Mouse (Mus musculus) CH12.LX (cell line): ENCODE measurements around the gene Tut1.

Experiments
- CTCF ChIP-seq, 2 experiments: IDR thresholded peaks in 1 of 2; conservative IDR thresholded peaks in 1 of 2; 2 replicates each; pipeline ENCODE4 v1.5.1; 2011 to 2012; ENCODE audit warnings: low read depth in 2 of 2, low read length in 2 of 2, improper control_type of control experiment in 1 of 2, inconsistent platforms in 1 of 2, mild to moderate bottlenecking in 1 of 2, moderate library complexity in 1 of 2
- E2F4 ChIP-seq: IDR thresholded peaks from 2 replicates; pipeline ENCODE4 v1.6.1; 2011; ENCODE audit warnings: low read depth, low read length, improper control_type of control experiment; ENCODE audit not compliant: insufficient replicate concordance
- ETS1 ChIP-seq: conservative IDR thresholded peaks from 2 replicates; pipeline ENCODE4 v1.6.1; 2012; ENCODE audit warnings: low read depth, mild to moderate bottlenecking, inconsistent platforms, low read length, improper control_type of control experiment, moderate library complexity
- KAT2A ChIP-seq: IDR thresholded peaks from 2 replicates; pipeline ENCODE4 v1.6.1; 2012; ENCODE audit warnings: low read length, improper control_type of control experiment, inconsistent platforms; ENCODE audit not compliant: insufficient replicate concordance
- MAFK ChIP-seq: IDR thresholded peaks from 2 replicates; pipeline ENCODE4 v1.6.1; 2011; ENCODE audit warnings: low read length, improper control_type of control experiment; ENCODE audit not compliant: insufficient replicate concordance
- MAX ChIP-seq: IDR thresholded peaks from 2 replicates; pipeline ENCODE4 v1.6.1; 2011; ENCODE audit warnings: low read length, improper control_type of control experiment
- MAZ ChIP-seq: IDR thresholded peaks from 2 replicates; pipeline ENCODE4 v1.6.1; 2012; ENCODE audit warnings: low read depth, mild to moderate bottlenecking, inconsistent platforms, low read length, improper control_type of control experiment, moderate library complexity
- MEF2A ChIP-seq: IDR thresholded peaks from 2 replicates; pipeline ENCODE4 v1.6.1; 2014; ENCODE audit warnings: low read depth, mild to moderate bottlenecking, inconsistent platforms, low read length, improper control_type of control experiment, borderline replicate concordance
- MXI1 ChIP-seq: IDR thresholded peaks from 2 replicates; pipeline ENCODE4 v1.6.1; 2011; ENCODE audit warnings: mild to moderate bottlenecking, low read depth, low read length, improper control_type of control experiment
- MYC ChIP-seq: IDR thresholded peaks from 2 replicates; pipeline ENCODE4 v1.6.1; 2011; ENCODE audit warnings: low read depth, mild to moderate bottlenecking, improper control_type of control experiment, low read length
- POLR2A ChIP-seq: IDR thresholded peaks from 2 replicates; pipeline ENCODE4 v1.6.1; 2011; ENCODE audit warnings: low read depth, mild to moderate bottlenecking, improper control_type of control experiment, low read length
- RCOR1 ChIP-seq: conservative IDR thresholded peaks from 2 replicates; pipeline ENCODE4 v1.6.1; 2012; ENCODE audit warnings: low read depth, mild to moderate bottlenecking, inconsistent platforms, low read length, improper control_type of control experiment
- USF1 ChIP-seq: IDR thresholded peaks from 2 replicates; pipeline ENCODE4 v1.6.1; 2014; ENCODE audit warnings: low read depth, mild to moderate bottlenecking, inconsistent platforms, low read length, improper control_type of control experiment
- ZNF384 ChIP-seq: IDR thresholded peaks from 2 replicates; pipeline ENCODE4 v1.6.1; 2012; ENCODE audit warnings: low read depth, low read length, improper control_type of control experiment, inconsistent platforms

GRCm38 (mm10) chr19:8981450-8982168 lies 28.0 kb downstream of the Tut1 start:
- TF ChIP-seq USF1 (no peak), CTCF (conservative IDR thresholded peaks at IDR 0.05 in 1 of 2, IDR thresholded peaks at IDR 0.05 in 1 of 2; ENCODE audit: low read depth in 2 of 2, low read length in 2 of 2) (no peak), POLR2A (0 out of 2 replicates have a peak, but pooled peaks have one; percentile 7), MAX (no peak), E2F4 (no peak), RCOR1 (no peak), MAFK (no peak), MYC (no peak), ETS1 (no peak), MEF2A (no peak), ZNF384 (0 out of 2 replicates have a peak, but pooled peaks have one; percentile 15), MXI1 (no peak), MAZ (no peak), KAT2A (no peak)
